Mouse (Mus musculus) testis, postnatal 10 days (tissue): ENCODE measurements around the gene Prune1.

Source experiments
- DNase-seq: peaks from one replicate; pipeline ENCODE4 v3.0.0; 2021; ENCODE audit warnings: low spot score

The Prune1 gene

DNA sequence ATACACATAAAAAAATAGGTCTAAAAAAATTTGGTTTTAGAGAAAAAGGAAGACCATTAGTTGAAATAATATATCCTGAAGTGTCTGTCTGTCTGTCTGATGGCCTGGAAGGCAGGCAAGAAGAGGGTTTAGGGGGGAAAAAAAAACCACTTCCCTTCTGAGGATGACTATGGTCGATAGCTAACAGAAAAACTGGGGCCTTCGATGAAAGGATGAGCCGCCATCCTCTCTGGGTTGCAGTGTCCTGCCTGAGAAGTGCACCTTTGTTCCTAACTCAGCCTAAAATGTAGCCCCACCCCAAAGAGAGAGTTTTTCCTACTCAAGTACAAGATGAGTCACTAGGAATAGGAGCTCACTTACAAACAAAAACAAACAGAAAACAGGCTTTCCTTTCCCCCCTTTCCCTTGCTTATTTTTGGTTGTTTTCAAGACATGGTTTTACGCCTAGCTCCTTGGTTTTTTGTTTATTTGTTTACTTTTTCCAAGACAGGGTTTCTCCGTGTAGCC is 5.4 kb downstream of the Prune1 start:
- no peak for DNase-seq

DNA sequence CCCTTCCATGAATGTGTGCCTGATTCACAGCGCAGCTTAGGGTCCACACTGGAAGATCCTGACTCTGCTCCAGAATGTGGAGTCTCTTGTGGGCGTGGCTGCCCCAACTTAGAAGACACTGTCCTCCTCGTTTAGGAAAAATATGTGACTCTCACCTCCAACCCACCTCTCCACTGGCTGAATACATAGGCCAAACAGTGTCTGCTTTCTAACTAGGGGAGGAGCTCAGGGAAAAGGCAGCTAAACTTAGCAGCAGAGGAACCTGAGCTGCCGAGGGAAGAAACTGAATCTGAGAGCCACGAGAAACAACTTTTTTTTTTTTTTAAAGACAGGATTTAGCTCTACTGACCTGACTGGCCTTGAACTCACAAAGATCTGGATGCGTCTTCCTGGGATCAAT is 6.7 kb downstream of the Prune1 start:
- no peak for DNase-seq

DNA sequence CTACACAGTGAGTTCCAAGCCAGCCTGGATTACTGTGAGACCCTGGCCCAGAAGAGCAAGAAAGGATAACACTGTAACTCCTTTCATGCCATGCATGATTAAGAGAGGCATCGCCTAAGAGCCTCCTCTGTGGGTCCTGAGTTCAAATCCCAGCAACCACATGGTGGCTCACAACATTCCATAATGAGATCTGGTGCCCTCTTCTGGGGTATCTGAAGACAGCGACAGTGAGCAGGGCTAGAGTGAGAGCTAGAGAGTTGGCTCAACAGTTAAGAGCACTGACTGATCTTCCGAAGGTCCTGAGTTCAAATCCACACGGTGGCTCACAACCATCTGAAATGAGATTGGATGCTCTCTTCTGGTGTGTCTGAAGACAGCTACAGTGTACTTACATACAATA is 7.4 kb downstream of the Prune1 start:
- no peak for DNase-seq

DNA sequence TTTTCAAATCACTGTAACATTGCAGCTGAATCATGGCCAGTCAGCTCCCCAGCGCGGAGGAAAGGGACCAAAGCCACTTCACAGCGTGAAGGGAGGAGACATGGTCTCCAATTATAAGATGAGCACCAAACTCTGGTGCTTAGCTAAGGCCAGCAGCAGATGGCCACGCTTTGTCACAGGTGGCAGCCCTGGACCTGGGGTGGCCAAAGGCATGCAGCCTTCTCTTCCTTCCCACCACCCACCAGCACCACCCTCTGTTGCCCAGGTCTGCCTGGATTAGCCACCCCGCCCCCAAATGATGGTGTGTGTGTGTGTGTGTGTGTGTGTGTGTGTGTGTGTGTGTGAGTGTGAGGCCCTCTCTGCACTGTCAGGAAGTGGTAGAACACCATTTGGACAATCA is 8.4 kb downstream of the Prune1 start:
- no peak for DNase-seq

DNA sequence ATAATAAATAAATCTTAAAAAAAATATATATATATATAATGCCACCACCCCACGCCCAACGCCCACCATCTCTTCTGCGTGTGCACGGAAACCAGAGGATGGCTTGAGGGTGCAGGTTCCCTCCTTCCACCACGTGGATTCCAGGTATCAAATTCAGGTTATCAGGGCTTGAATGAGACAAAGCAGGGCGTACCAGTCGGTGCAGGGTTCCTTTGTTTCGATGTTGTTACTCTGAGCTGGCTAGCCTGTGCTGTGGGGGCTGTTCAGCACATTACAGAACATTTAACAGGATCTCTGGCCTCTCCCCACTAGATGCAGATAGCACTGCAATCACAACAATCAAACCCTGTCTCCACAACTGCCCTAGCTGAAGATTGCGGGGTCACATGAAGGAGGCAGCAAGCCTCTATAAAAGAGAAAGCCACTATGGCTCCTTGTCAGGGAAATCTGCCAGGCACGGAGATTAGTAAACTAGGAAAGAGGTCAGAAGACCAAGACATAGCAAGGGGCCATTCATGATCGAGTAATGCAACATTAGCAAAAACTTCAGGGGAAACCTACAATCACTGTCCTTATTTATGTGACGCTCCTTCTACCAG is 11.0 kb downstream of the Prune1 start:
- DNase-seq, result no peak

DNA sequence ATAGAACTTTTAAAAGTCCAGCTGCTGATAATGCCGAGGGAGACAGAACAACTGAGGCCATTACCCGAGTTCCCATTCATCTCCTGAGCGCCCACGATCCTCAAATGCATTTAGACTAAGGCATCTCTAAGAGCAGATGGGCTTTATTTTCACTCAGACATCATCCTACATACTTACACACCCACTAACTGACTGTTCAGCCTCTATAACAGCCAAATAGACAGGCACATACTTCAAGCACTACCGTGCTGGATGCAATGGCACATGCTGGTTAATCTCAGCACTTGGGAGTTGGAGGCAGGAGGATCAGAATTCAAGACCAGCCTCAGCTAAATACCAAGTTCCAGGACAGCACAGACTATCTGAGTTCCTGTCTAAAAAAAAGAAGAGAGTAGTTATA is 12.1 kb downstream of the Prune1 start:
- no peak for DNase-seq

DNA sequence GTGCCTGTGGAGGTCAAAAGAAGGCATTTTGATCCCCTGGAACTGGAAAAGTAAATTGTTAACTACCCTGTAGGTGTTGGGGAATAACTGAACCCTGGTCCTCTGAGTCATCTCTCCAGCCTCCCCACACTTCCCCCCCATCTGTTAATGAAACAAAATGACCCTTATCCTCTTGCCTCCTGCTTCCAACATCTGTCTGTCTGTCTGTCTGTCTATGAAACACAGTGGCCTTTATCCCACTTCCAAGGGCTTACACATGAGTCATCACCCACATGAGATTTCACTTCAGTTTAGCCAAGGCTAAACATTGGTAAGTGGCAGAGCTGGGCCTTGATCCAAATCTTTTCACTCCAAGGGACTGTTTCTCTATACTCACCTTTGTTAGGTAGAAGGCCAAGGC is 14.0 kb downstream of the Prune1 start:
- DNase-seq, result no peak

DNA sequence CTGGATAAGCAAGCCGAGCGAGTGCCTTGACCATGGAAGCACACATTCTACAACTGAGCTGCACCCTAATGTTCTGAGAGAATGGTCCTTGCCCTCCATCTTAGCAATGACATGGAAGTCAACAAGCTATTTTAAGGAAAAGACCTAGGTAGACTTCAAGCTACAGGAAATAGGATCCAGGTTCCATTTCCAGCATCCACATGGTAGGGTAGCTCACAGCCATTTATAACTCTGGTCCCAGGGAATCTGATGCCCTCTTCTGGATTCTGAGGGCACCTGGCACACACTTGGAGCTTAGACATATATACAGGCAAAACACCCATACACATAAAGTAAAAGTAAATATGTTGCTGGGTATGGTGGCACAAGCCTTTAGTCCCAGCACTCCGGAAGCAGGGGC is 15.8 kb downstream of the Prune1 start:
- DNase-seq, result no peak

DNA sequence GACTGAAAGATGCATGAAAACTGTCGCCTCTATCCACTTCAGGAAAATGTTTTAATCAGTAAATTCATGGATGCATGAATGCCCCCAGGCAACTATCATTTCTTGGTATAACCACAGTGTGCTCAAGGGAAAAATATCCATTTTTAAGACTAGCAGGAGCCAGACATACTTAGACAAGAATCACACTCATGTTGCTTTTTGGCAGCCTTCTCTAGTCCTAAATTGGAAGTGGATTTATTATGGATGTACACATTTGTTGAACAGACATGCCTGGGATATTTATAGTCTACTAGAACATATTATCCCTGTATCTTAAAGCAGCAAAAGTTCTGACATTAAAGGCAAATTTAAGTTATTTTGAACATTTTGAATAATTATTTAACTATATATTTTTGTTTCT is 17.2 kb downstream of the Prune1 start:
- no peak for DNase-seq

DNA sequence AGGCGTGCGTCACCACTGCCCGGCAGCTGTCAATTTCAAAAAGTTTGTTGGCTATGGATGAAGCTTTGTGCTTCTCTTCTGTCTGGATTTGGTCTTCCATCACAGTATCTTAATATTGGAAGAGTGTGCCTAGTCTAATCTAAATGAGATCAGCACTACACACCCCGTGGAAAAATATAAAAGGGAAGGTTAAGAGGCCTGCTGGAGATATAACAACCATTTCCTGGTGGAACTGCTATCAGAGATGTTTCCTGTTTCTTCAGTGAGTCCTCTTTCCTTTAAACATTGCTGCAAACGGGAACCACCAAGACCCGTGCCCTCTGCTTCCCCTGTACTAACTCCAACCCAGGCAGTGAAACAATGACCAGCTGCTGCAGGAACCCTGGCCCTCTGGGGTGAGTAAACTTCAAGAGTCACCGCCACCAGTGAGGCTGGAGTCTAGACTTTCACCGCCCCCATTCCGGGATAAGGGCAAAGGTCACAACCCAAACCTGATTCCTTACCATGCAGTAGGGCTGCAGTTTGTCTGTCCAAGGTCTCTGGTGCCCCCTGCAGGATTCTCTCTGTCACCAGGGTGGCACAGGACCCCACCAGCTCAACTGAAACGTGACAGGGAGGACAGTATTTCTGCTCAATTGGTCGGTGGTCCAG is 18.7 kb downstream of the Prune1 start:
- peak; percentile 84 for DNase-seq

DNA sequence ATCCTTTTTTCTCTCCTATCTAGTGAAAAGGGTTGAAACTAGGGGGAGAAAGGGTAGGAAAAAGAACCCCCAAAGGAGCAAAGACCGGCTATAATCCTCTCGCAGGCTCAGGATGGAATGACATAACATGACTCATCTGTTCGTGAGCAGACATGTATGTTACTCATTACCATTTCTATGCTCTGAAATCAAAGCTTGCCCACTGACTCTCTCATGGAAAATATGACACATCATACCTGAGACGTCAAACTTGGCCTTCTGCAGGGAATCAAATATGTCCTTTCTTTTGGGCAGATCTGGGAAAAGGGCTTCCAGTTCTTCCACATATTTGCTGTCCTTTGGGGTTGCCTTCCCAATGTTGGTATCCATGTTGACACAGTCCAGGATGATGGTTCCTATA is 19.9 kb downstream of the Prune1 start:
- DNase-seq, result no peak

DNA sequence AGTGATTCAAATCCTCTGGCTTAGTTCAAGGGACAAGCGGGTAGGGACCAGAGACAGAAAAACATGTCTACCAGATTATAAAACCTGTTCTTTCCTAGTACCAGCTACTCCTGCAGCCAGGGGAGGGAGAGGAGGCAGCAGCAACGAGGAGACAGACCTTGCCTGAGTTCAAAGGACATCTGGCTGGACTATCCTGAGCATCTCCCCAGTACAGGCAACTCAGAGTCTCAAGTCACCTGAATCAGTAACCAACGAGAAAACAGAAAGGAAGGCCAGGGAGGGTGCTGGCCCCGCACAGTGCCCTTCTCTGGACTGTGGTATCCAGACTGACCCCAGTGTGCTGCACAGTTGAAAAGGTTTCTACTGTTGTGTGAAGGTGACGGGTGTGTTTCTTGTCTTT is 24.9 kb downstream of the Prune1 start:
- DNase-seq, result no peak

DNA sequence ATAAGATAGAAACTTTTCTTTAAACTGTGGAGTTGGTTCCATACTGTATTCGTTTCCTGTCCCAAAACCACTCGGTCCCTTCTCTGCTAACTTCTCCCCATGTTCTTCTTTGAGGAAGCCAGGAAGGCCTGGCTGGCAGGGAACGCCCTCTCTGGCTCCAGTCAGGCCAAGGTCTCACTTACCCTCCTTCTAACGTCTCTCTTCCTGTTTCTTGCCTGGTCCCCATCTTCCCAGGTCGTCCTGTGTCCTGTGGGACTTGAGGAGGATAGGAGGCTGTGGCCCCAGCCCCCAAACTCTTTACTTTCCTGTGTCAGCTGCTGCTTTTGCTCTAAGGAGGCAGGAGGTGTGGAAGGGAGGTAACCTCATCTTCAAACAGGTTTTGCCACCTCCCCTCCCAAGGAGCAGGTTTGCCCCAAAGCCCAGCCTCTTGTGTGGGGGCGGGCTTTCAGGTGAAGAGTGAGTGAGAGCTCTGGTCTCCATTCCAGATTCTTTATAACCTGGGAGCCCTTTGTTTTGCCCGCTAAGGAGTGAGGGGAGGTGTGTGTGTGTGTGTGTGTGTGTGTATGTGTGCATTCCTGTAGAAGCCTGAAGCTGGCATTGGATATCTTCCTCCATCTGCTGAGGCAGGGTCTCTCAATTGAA is 31.0 kb downstream of the Prune1 start, which contains the start of gene Bnipl:
Bnipl (minus strand) TSS at position 411 of the 642 bp plus-strand sequence.
- no peak for DNase-seq

DNA sequence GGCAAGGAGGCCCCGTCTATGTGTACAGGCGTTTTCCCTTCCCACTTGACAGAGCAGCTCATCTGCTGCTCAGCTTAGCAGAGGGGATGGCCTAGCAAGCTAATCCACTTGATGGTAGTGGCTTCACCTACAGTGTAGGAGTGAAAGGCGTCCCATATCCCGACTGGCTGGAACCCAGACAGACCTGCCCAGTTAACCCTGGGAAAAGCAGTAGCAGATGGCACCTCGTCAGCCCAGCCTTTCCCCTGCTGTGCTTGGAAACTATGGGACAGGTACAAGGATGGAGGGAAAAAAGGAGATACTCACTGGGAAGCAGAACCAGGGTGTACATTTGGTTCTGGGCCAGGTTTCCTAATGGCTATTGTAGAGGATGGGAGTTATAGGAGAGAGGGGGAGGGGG is 31.5 kb downstream of the Prune1 start:
- DNase-seq, result no peak

DNA sequence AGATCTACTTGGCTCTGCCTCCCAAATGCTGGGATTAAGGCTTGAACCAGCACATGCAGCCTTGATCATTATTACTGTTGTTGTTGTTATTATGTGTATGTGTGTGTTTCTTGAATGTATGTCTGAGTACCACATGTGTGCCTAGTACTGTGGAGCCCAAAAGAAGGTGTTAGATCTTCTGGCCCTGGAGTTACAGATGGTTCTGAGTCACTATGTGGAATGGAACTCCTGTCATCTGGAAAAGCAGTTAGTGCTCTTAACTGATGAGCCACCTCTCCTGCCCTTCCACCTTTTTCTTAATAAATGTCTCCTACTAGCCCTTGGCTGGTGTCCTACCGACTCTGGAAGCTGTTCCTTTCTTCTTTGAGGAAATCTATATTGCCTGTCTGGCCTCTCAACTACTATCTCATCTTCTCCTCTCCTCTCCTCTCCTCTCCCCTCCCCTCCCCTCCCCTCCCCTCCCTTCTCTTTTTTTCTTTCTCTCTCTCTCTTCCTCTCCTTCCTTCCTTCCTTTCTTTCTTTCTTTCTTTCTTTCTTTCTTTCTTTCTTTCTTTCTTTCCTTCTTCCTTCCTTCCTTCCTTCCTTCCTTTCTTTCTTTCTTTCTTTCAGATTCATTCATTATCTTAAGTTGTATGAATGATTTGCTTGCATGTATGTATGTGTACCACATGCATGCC is 34.1 kb downstream of the Prune1 start:
- DNase-seq, result no peak

DNA sequence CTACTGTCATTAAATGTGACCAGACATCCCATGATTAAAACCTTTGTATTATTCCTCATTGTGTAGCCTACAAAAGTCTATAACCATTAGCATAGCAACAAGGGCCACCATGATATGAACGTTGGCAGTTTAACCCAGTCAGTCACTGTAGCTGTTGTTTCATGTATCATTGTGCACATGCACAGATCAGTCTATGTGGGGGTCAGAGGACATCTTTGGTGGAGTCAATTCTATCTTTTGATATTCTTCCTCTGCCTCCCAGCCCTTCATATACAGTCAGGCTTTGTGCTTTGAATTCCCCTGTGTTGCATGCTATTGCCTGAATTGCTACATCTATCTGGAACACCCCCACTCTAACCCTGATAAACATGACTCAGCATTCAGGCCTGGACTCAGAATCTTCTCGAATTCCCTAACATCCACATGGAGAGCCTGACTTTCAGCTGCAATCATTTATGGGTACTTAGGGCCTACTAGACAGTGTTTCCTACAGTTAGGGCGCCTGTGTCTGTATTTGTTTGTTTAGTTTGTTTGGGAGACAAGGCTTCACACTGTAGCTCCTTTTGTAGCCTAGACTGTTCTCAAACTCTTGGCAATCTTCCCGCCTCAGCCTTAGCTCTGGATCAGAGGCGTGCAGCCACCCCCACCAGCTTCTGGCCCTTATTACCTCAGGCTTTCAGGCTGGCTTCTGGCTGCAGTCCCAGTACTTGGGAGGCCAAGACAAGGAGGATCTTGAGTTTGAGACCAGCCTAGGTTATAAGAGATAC is 35.2 kb downstream of the Prune1 start:
- peak; percentile 84 for DNase-seq

DNA sequence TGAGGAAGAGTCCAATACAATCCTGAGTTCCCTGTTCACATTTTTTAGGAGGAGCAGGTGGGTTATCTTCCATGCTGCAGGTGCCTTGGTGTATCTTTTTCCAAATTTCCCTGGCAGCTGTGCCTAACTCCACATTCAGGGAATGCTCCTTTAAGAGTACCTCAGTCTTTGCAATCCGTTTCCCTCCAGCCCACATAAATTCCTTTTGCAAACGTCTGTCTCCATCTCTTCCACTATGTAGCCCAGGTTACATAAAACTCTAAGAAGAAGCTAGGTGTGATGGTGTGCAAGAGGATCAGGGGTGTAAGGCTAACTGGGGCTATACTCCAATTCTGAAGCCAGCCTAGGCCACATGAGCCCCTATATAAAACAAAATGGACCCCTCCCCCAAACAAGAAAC is 38.8 kb downstream of the Prune1 start:
- DNase-seq, result no peak

DNA sequence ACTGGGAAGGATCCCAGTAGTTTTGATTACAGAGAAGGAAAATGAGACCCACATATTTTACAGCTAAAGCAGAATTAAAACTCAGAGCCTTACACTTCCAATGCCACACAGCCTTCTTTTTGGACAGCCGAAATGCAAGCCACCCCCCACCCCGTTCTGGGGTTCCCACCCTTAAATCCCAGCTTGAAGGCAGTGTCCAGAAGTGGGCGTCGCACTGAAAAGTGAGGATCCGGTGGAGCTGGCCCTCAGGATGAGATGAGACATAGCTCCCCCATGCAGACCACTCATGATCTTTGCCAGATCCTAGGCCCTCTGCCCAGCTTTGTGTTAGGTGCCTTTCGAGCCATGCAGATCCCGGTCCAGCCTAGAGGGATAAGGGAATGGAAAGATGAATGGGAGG is 40.4 kb downstream of the Prune1 start, which contains the start of gene Gm128:
Gm128 (minus strand) TSS at position 101 of the 400 bp plus-strand sequence.
- no peak for DNase-seq

DNA sequence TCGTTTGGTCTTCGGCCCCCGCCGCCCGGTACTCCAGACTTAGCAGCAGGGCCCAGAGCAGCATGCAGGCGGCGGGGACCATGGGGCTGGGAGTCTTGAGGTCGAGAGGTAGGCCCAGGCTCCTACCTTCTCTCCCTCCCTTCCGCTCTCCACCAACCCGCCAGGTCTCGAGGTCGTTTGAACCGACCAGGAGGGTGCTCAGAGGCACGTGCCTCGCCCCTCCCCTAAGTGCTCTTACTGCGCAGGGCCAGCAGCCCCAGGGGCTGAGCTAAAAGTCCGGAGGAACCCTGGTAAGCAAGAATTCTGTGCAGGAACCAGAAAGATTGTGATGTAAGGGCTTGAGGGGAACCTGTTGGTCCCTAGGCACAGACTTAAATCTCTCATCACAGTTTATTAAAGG is 41.0 kb downstream of the Prune1 start:
- DNase-seq, result no peak

DNA sequence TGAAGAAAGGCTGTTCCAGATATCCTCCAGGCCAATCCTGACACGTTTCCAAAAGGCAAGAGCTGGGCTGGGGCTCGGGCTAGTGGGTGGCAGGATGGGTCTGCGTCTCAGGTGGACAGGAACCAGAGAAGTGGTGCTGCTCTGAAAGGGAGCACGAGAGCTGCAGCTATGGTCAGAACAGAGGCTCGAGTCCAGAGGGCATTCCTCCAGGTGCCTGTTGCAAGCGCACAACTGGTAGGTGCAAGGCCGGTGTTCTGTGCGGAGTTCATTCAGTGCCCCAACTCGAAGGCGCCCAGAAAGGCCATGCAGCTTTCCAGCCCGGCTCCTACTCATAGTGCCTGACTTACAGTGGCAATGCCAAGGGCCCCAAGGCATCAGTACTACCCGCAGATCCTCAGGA is 41.9 kb downstream of the Prune1 start:
- DNase-seq, result no peak

DNA sequence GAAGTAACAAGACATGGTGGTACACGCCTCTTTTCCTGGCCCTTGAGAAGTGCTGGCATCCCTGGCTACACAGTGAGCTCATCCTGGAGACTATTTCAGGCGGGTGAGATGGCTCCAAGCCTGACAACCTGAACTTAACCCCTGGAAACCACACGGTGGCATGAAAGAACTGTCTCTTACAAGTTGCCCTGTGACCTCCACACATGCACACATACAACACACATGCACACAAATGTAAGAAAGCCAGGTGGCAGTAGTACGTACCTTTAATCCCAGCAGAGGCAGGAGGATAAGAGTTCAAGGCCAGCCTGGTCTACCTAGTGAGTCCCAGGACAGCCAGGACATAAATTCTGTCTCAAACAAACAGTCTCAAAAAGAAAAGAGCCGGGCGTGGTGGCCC is 42.9 kb downstream of the Prune1 start:
- no peak for DNase-seq

DNA sequence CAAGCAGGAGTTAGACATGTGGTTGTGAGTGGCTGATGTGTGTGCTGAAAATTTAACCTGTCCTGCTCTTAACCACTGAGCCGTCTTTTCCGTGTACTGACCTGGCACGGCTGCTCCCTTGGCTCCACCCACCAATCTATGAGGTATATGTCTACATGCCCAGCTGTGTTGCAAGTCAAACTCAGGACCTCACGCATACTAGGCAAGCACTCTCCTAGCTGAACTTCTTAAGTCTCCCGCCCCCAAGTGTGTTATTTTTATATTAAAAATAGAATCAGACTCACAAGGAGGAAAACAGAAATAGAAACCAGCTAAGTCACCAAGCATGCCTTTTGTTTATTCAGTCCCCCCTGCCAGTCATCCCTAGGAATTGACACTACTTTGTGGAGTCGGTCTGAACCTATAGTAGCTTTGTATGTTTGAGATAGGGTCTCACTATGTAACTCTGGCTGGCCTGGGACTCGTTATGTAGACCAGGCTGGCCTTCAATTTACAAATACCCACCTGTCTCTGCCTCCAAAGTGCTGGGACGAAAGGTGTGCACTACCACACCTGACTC is 44.3 kb downstream of the Prune1 start:
- DNase-seq, result no peak
